Mouse (Mus musculus) ES-E14 (cell line): ENCODE measurements around the gene Notch2. TPM values are rescaled to one million over a fixed set of nuclear protein-coding genes. Genes with fewer than 3 reads are reported as not detected.

Experiments used
- DNase-seq: peaks from one replicate; pipeline ENCODE4 v3.0.0-alpha.2; 2013; ENCODE audit warnings: low read depth, low spot score
- H3K27ac ChIP-seq: 2 replicates; pipeline ENCODE4 v1.5.1; 2012; ENCODE audit warnings: low read depth, mild to moderate bottlenecking, low read length, moderate library complexity, mixed read lengths; ENCODE audit not compliant: poor library complexity, insufficient read depth, severe bottlenecking
- H3K36me3 ChIP-seq: 2 replicates; pipeline ENCODE4 v1.6.1; 2012; ENCODE audit warnings: mild to moderate bottlenecking, low read length, moderate library complexity, mixed read lengths; ENCODE audit not compliant: control insufficient read depth, poor library complexity, insufficient read depth, severe bottlenecking
- H3K4me1 ChIP-seq, 2 experiments: fragments of 150-350 bp in 1 of 2; sonication (generic) in 1 of 2; 2 replicates each; pipeline ENCODE4 v1.6.1; 2012; ENCODE audit warnings: low read length in 2 of 2, mild to moderate bottlenecking in 1 of 2, mixed read lengths in 1 of 2; ENCODE audit not compliant: control insufficient read depth in 2 of 2, insufficient read depth in 2 of 2, poor library complexity in 1 of 2
- H3K4me3 ChIP-seq, 2 experiments: fragments of 150-350 bp in 1 of 2; sonication (generic) in 1 of 2; 2 replicates each; pipeline ENCODE4 v1.5.1; 2012; ENCODE audit warnings: low read length in 2 of 2, low read depth in 1 of 2, mild to moderate bottlenecking in 1 of 2, mixed read lengths in 1 of 2; ENCODE audit not compliant: insufficient read depth in 1 of 2, poor library complexity in 1 of 2, severe bottlenecking in 1 of 2
- H3K9ac ChIP-seq: 2 replicates; pipeline ENCODE4 v1.6.1; 2012; ENCODE audit warnings: low read depth, mild to moderate bottlenecking, low read length, mixed read lengths; ENCODE audit not compliant: poor library complexity, insufficient read depth, severe bottlenecking
- H3K9me3 ChIP-seq: fragments of 150-350 bp; sonication (generic); 2 replicates; pipeline ENCODE4 v1.6.1; 2012; ENCODE audit warnings: low read depth, mild to moderate bottlenecking, low read length; ENCODE audit not compliant: control insufficient read depth, insufficient read depth
- CHD2 ChIP-seq: IDR thresholded peaks from 2 replicates; pipeline ENCODE4 v1.6.1; 2014; ENCODE audit warnings: mild to moderate bottlenecking, low read depth, low read length, inconsistent platforms
- HCFC1 ChIP-seq: IDR thresholded peaks from 2 replicates; pipeline ENCODE4 v1.6.1; 2012; ENCODE audit warnings: low read length, inconsistent platforms, borderline replicate concordance; ENCODE audit not compliant: insufficient read depth
- MAFK ChIP-seq: IDR thresholded peaks from 2 replicates; pipeline ENCODE4 v1.6.1; 2014; ENCODE audit warnings: mild to moderate bottlenecking, low read depth, low read length, inconsistent platforms; ENCODE audit not compliant: insufficient read depth
- ZC3H11A ChIP-seq: IDR thresholded peaks from 2 replicates; pipeline ENCODE4 v1.6.1; 2012; ENCODE audit warnings: low read depth, mild to moderate bottlenecking, inconsistent platforms, low read length, borderline replicate concordance
- ZNF384 ChIP-seq: IDR thresholded peaks from 2 replicates; pipeline ENCODE4 v1.6.1; 2012; ENCODE audit warnings: low read depth, low read length, inconsistent platforms
- in situ Hi-C, 2 experiments: fragments of 600-800 bp; cut with MboI; formaldehyde crosslinking; loops; one replicate each; pipeline ENCODE4 v1.15.1; 2025; ENCODE audit warnings: low sequenced_read_pairs in 2 of 2, inconsistent platforms in 1 of 2; ENCODE audit not compliant: unreplicated experiment in 2 of 2
- total RNA-seq: library from RNA; depleted of rRNA; stranded (reverse); fragments of 300-350 nt; gene quantifications from 2 replicates; pipeline ENCODE4 v1.2.3, GENCODE M21; 2012

Gene Notch2
- total RNA-seq, 1 experiment: 41.5 TPM

DNA sequence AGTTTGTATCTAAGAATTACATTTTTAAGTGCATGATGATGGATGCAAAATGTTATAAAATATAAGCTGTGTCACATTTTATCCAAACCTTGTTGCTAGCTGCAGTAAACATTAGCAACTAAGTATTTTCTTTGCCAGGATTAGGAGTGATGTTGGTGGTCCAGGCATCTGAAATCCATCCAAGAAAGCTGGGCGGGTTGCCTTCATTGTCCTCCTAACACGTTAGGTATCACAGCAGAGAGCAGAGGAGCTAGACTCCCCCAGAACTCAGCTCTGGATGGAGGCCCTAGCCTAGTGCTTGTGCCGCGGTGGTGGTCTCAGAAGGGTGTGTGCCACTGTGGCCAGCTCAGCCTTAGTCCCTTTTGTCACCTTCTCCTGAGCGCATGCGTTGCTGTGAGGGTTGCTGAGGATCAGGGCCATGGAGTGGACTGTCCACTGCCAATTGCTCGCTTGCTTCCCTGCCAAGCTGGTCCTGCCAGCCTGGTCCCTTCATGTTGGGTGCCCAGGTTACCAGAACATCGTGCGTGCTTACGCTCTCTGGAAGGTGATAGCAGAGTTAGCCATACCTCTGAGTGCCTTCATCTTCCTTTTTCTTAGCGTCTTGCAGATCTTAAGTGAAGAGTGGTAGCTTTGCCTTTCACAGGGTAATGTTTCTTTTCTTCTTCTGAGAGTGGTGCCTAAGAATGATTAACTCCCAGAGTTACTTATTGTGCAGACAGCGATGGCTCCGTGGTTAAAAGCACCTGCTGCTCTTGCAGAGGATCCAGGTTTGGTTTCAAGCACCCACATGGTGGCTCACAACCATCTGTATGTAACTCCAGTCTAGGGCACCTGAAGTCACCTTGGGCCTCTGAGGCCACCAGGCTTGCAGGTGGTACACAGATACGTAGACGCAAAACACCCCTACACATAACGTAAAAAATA, 39.4 kb downstream of the Notch2 start:
- peak overlapping the region; percentile 18; the same call in 1 of the 2 replicates for H3K27ac ChIP-seq
- no peak for DNase-seq
- no peak overlapping the region for H3K9ac ChIP-seq
- H3K4me1 ChIP-seq: no peaks in the 10 kb centered on the region; a peak in 1 of 4 replicates
- H3K4me3 ChIP-seq: no peak overlapping the region
- H3K36me3 ChIP-seq: no peaks in the 10 kb centered on the region
- TF ChIP-seq CHD2 (no peak), HCFC1 (no peak), MAFK (no peak), ZNF384 (no peak), ZC3H11A (no peak)
- in situ Hi-C loops: no loop called here
- H3K9me3 ChIP-seq: no peaks in the 10 kb centered on the region

- H3K4me3 ChIP-seq: no peak overlapping the region
- in situ Hi-C loops: no loop called here
- H3K9me3 ChIP-seq: no peaks in the 10 kb centered on the region
- no peaks in the 10 kb centered on the region for H3K36me3 ChIP-seq
- H3K9ac ChIP-seq: no peak overlapping the region
- H3K27ac ChIP-seq: no peak overlapping the region
- no peak for DNase-seq
- no peaks in the 10 kb centered on the region; a peak in 1 of 4 replicates for H3K4me1 ChIP-seq
- TF ChIP-seq CHD2 (no peak), MAFK (no peak), ZNF384 (no peak), ZC3H11A (no peak), HCFC1 (no peak)
Observed at GRCm38 (mm10) chr3:98053817-98054216, 40.5 kb downstream of the Notch2 start.

DNA sequence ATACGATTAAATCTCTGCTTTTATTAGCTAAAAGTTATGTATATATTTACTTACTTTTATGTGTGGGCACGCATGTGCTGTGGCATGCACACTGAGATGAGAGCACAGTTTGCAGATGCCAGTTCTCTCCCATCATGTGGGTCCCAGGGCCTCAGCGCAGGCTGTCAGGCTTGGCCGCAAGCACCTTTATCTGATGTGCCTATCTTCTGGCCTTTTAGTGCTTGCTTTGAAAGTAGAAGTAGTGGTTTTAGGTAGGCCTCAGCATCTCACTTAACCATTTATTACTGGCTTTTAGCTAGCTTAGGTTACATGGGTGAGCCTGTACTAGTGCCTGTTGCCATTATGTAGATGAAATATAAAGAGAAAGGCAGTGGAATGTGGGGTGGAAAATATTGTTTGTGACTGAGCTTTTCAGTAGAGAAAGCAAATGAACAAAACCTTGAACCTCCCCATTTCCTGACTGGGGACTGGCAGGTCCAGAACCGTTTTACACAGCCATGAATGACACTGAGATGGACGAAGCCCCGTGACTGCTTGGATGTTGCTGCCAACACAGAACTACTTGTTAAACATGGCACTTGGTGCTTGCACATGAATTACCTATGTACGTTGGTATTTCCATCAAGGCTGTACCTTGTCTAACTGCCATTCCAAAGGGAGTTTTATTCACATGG, 41.1 kb downstream of the Notch2 start:
- no peak overlapping the region for H3K9ac ChIP-seq
- no peaks in the 10 kb centered on the region for H3K9me3 ChIP-seq
- DNase-seq: no peak
- no peak overlapping the region for H3K27ac ChIP-seq
- TF ChIP-seq CHD2 (no peak), ZC3H11A (no peak), MAFK (no peak), ZNF384 (no peak)
- H3K36me3 ChIP-seq: no peaks in the 10 kb centered on the region
- H3K4me1 ChIP-seq: no peaks in the 10 kb centered on the region; a peak in 1 of 4 replicates
- in situ Hi-C loops: no loop called here
- H3K4me3 ChIP-seq: no peak overlapping the region

GRCm38 (mm10) chr3:98055008-98055345, 41.6 kb downstream of the Notch2 start:
- DNase-seq: no peak
- no peak for TF ChIP-seq CHD2
- TF ChIP-seq ZNF384: no peak
- no peak for TF ChIP-seq HCFC1
- no peak for TF ChIP-seq MAFK
- no peak for TF ChIP-seq ZC3H11A
- Histone ChIP-seq H3K27ac (no peak overlapping the region), H3K36me3 (no peaks in the 10 kb centered on the region), H3K9ac (no peak overlapping the region), H3K4me1 (no peaks in the 10 kb centered on the region; a peak in 1 of 4 replicates), H3K4me3 (no peak overlapping the region), H3K9me3 (no peaks in the 10 kb centered on the region)
- in situ Hi-C loops: no loop called here
